Mouse (Mus musculus) spleen, adult 2 months (tissue): ENCODE results near the gene Smim13.

Experiments used
- CTCF ChIP-seq: fragments of 200-500 bp; IDR thresholded peaks from 2 replicates; pipeline ENCODE4 v1.5.1; 2011; ENCODE audit warnings: mild to moderate bottlenecking, inconsistent platforms; ENCODE audit not compliant: insufficient read depth, insufficient read length, insufficient replicate concordance; ENCODE audit errors: extremely low read depth
- POLR2A ChIP-seq: fragments of 200-500 bp; IDR thresholded peaks from 2 replicates; pipeline ENCODE4 v1.6.1; 2011; ENCODE audit warnings: low read depth, low read length, inconsistent platforms

GRCm38 (mm10) chr13:41244306-41244830 lies 5.3 kb upstream of the Smim13 start:
- no peak for TF ChIP-seq CTCF
- TF ChIP-seq POLR2A = no peak
